Mouse (Mus musculus): ENCODE data around the gene Asrgl1.

DNA sequence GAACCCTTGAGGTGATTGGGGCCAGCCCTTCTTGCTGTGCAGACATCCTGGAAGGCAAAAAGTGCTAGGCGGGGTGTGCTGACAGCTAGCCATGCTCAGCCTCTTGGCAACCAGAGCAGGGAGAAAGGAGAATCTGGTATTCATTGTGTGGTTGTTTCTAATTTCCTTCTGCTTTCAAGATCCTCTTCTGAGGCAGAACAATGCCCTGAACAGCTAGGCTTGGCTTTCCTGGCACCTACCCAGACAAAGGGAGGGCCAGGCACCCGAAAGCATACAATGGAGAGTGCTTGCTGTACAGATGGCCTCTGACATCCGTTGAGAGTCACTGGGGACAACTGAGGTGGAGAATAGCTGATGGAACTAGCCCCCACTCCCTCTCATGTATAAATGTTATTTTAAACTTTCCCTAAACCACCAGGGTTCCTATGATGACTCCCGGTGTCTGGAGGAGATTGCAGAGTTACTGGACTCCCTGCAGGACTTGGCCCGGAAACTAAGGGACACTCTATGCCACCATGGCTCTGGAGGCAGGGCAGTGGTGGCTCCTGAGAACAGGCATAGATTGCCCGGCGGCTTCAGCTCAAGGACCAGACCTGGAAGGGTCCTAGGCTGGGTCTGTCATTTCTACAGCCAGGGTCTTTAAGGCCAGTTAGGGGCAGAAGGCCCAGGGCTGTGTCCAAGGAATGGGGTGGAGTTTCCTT lies 63.8 kb downstream of the Asrgl1 start:
- 0 out of 2 replicates have a peak, but pooled peaks have one; percentile 9 for TF ChIP-seq CTCF (IDR thresholded peaks at IDR 0.05; ENCODE audit: low read depth)
- TF ChIP-seq EP300 (IDR thresholded peaks at IDR 0.05; ENCODE audit: low read depth): peak; percentile 72; the same call in 1 of the 2 replicates

Measured in heart, postnatal 0 days (tissue).